Mouse (Mus musculus): ENCODE measurements around the gene Gm8281.
"Not testable (repeated sequence)": the region's sequence is repeated elsewhere in the genome, so short reads cannot be mapped to it uniquely, and the experiment has no call there.

Gene Gm8281

DNA sequence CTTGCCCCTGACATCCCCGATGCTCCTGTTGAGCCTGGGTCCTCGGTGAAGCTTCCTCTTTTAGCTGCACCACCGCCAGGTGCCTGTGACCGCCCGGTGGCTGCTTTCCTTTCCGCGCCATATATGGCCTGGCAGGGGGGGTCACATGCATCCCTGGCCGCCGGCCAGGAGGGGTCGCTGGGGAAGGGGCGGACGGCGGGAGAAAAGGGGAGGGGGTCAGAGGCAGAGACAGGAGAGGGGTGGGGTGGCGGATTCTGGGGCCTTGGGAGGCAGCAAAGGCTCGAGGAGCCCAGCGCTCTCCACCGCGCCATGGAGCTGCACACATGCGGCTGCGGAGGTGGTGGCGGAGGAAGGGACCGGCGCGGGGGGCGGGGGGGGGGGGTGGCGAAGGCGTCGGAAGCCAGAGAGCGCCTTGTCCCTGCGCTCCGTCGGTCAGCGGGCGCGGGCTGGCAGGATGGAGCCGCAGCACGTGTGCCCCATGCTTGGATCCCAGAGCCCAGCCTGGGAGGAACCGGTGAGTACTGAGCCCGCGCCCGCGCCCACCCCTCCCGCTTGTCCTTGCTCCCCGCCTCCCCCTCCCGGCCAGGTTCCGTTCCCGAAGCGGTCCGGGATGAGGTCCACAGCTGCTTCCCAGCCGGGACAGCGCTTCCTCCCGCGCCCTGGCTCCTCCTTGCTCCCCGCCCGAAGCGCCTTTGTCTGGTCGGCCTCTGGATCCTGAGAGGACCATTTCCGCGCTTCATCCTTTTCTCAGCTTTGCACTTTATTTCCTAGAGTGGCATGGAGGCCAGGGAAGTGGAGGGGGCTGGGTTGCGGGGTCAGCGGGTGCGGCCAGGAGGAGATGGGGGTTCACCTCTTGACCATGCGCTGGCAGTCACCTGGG, at the start of gene Gm8281:
Gm8281 (plus strand) TSS at position 430 of the 880 bp plus-strand sequence.
- not testable (repeated sequence) for DNase-seq (ENCODE audit: low read depth)

DNA sequence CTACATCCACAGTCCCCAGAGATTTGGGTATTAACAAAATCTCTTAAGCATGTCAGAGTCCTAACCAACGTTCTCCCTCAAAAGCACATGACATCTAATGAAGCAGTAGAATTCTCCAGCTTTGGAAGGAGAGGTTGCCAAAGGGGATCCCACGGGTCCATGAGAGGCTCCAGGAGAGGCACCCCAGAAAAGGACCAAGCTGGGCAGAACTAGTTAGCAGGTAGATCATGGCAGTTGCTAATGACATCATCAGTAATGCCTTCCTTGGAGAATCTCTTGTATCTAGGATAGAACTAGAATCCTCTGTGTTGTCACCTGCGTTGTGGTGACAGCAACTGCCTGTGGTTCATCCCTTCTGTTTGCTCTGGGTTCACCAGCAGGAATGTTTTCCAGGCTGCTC, 20.5 kb upstream of the Gm8281 start, which contains the start of gene 4930555G01Rik:
4930555G01Rik (plus strand) TSS at position 301 of the 400 bp plus-strand sequence.
- not testable (repeated sequence) for DNase-seq (ENCODE audit: low read depth)

DNA sequence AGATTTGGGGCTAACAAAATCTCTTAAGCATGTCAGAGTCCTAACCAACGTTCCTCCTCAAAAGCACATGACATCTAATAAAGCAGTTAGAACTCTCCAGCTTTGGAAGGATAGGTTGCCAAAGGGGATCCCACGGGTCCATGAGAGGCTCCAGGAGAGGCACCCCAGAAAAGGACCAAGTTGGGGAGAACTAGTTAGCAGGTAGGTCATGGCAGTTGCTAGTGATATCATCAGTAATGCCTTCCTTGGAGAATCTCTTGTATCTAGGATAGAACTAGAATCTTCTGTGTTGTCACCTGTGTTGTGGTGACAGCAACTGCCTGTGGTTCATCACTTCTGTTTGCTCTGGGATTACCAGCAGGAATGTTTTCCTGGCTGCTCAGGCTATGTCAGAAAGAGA, 60.4 kb downstream of the Gm8281 start, which contains the start of gene Gm8279:
Gm8279 (plus strand) TSS at position 301 of the 400 bp plus-strand sequence.
- DNase-seq (ENCODE audit: low read depth): not testable (repeated sequence)
